Mouse (Mus musculus): ENCODE measurements around the gene 4931429L15Rik.

DNA sequence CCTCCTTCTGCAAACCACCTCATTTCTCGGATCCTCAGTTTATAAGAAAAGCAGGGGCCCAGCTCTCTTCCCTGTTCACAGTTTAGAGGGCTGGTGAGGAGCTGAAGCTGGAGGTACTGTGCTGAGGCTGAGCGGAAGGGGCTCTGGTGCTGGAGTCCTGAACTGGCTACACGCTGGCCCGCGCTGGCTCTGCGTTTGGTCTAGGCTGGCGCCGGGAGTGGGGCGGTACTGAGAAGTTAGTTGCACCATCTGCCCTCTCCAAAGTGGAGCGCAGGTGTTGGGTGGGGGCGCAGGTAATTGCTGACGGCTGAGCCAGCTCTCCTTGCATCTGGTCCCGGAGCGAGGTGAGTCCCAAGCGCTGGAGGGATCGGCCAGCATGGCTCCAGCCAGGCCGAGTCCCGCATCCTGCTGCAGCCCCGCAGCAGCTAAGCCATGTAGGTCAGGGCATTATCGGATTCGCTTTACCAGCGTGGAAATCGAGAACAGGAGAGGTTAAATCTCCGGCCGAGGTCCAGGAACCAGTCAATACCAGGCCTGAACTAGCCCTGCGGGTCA lies 14.8 kb upstream of the 4931429L15Rik start:
- TF ChIP-seq POLR2A (IDR thresholded peaks at IDR 0.05; ENCODE audit: insufficient read depth, low read length) (no peak), CTCF (IDR thresholded peaks at IDR 0.05; ENCODE audit: low read depth, low read length) (no peak), EP300 (IDR thresholded peaks at IDR 0.05; ENCODE audit: insufficient read depth, low read depth, low read length) (no peak)
